Mouse (Mus musculus) heart, embryonic 14.5 days (tissue): ENCODE results near the gene Fthl17a. TPM values are rescaled to one million over a fixed set of nuclear protein-coding genes. Genes with fewer than 3 reads are reported as not detected.

Source experiments
- ATAC-seq: fragments of 200-750 bp; cut with Nextera tagmentation; 2 replicates; pipeline ENCODE4 v1.8.0; 2017; ENCODE audit warnings: low read depth, moderate TSS enrichment; ENCODE audit not compliant: insufficient number of reproducible peaks, insufficient read depth, low FRiP score
- H3K27ac ChIP-seq, 2 experiments: fragments of 200-500 bp in 1 of 2; fragments of 300-500 bp in 1 of 2; sonication (generic) in 1 of 2; replicated peaks in 1 of 2; 2 replicates each; pipeline ENCODE4 v1.5.1; 2012 to 2014; ENCODE audit warnings: low read depth in 2 of 2, low read length in 2 of 2, control low read depth in 1 of 2, mild to moderate bottlenecking in 1 of 2, mixed read lengths in 1 of 2; ENCODE audit not compliant: control insufficient read depth in 1 of 2, insufficient read depth in 1 of 2
- H3K27me3 ChIP-seq: fragments of 300-500 bp; sonication (generic); 2 replicates; pipeline ENCODE4 v1.6.1; 2014; ENCODE audit warnings: mild to moderate bottlenecking, low read length, control low read depth; ENCODE audit not compliant: control insufficient read depth, insufficient read depth
- H3K36me3 ChIP-seq: fragments of 300-500 bp; sonication (generic); 2 replicates; pipeline ENCODE4 v1.6.1; 2014; ENCODE audit warnings: mild to moderate bottlenecking, control low read depth, low read length, mixed read lengths; ENCODE audit not compliant: control insufficient read depth, insufficient read depth
- H3K4me1 ChIP-seq, 2 experiments: fragments of 200-500 bp in 1 of 2; fragments of 300-500 bp in 1 of 2; sonication (generic) in 1 of 2; 2 replicates each; pipeline ENCODE4 v1.6.1; 2012 to 2014; ENCODE audit warnings: low read length in 2 of 2, control low read depth in 1 of 2, mixed read lengths in 1 of 2; ENCODE audit not compliant: control insufficient read depth in 2 of 2, insufficient read depth in 2 of 2
- H3K4me2 ChIP-seq: fragments of 300-500 bp; sonication (generic); 2 replicates; pipeline ENCODE4 v1.6.1; 2014; ENCODE audit warnings: mild to moderate bottlenecking, low read length
- H3K4me3 ChIP-seq, 2 experiments: fragments of 200-500 bp in 1 of 2; fragments of 300-500 bp in 1 of 2; sonication (generic) in 1 of 2; 2 replicates each; pipeline ENCODE4 v1.5.1; 2012 to 2014; ENCODE audit warnings: low read length in 2 of 2, mild to moderate bottlenecking in 2 of 2, control low read depth in 1 of 2, low read depth in 1 of 2, moderate library complexity in 1 of 2; ENCODE audit not compliant: control insufficient read depth in 1 of 2, insufficient read depth in 1 of 2
- H3K9ac ChIP-seq: fragments of 300-500 bp; sonication (generic); 2 replicates; pipeline ENCODE4 v1.6.1; 2014; ENCODE audit warnings: mild to moderate bottlenecking, low read length
- H3K9me3 ChIP-seq: fragments of 300-500 bp; sonication (generic); 2 replicates; pipeline ENCODE4 v1.6.1; 2016; ENCODE audit warnings: low read length, control low read depth; ENCODE audit not compliant: control insufficient read depth
- WGBS: fragments of 180-500 bp; shearing (Covaris S2); extraction: QIAGEN DNeasy Blood & Tissue Kit; methylation state at CpG from one replicate; pipeline ENCODE4 v1.1.7; 2014; 5-methylcytosine and 5-hydroxymethylcytosine counted together
- polyA plus RNA-seq: library from polyadenylated mRNA; unstranded; fragments of >200 nt; fragmentation: Nextera tagmentation; extraction: Ambion mirVana; gene quantifications from 2 replicates; pipeline ENCODE4 v1.2.1, GENCODE M21; 2014

Gene Fthl17a
- polyA plus RNA-seq, 1 experiment from 2014 or later = not detected

GRCm38 (mm10) chrX:85304674-85305073 lies 55.2 kb downstream of the Fthl17a start:
- no peaks in the 10 kb centered on the region for H3K27me3 ChIP-seq
- no peaks in the 10 kb centered on the region for H3K36me3 ChIP-seq
- no peak overlapping the region for H3K4me2 ChIP-seq
- WGBS = 66% methylated on average over 4 of the region's 4 CpGs
- no peaks in the 10 kb centered on the region for H3K9me3 ChIP-seq
- H3K9ac ChIP-seq = no peak overlapping the region
- H3K4me1 ChIP-seq = no peaks in the 10 kb centered on the region
- H3K4me3 ChIP-seq = no peak overlapping the region
- ATAC-seq = no peak
- no peak overlapping the region for H3K27ac ChIP-seq

- no peaks in the 10 kb centered on the region for H3K27me3 ChIP-seq
- no peak overlapping the region for H3K4me3 ChIP-seq
- H3K9ac ChIP-seq = no peak overlapping the region
- no peak overlapping the region for H3K4me2 ChIP-seq
- WGBS = 76% methylated on average over 4 of the region's 4 CpGs
- H3K4me1 ChIP-seq = no peaks in the 10 kb centered on the region
- H3K9me3 ChIP-seq = no peaks in the 10 kb centered on the region
- H3K36me3 ChIP-seq = no peaks in the 10 kb centered on the region
- ATAC-seq = no peak
- no peak overlapping the region for H3K27ac ChIP-seq
These were observed 69.1 kb downstream of the Fthl17a start for GRCm38 (mm10) chrX:85318576-85318975.

GRCm38 (mm10) chrX:85319193-85319592 lies 69.7 kb downstream of the Fthl17a start:
- no peak for ATAC-seq
- H3K4me1 ChIP-seq = no peaks in the 10 kb centered on the region
- no peak overlapping the region for H3K9ac ChIP-seq
- H3K4me2 ChIP-seq = no peak overlapping the region
- H3K27me3 ChIP-seq = no peaks in the 10 kb centered on the region
- no peaks in the 10 kb centered on the region for H3K9me3 ChIP-seq
- no peak overlapping the region for H3K4me3 ChIP-seq
- 21% methylated on average over 1 of the region's 1 CpGs for WGBS
- no peak overlapping the region for H3K27ac ChIP-seq
- H3K36me3 ChIP-seq = no peaks in the 10 kb centered on the region
